Mouse (Mus musculus): ENCODE measurements around the gene Parp1. TPM values are rescaled to one million over a fixed set of nuclear protein-coding genes. Genes with fewer than 3 reads are reported as not detected.

Parp1 gene
- polyA plus RNA-seq, 1 experiment from 2014 or later, result 20.4 TPM

GRCm38 (mm10) chr1:180545918-180546545, 22.7 kb upstream of the Parp1 start:
- 48% methylated on average over 4 of the region's 4 CpGs for WGBS
- Histone ChIP-seq H3K36me3 (ENCODE audit: control insufficient read depth, insufficient read depth) (no peaks in the 10 kb centered on the region), H3K27ac (ENCODE audit: low read depth, low read length) (no peak overlapping the region)

DNA sequence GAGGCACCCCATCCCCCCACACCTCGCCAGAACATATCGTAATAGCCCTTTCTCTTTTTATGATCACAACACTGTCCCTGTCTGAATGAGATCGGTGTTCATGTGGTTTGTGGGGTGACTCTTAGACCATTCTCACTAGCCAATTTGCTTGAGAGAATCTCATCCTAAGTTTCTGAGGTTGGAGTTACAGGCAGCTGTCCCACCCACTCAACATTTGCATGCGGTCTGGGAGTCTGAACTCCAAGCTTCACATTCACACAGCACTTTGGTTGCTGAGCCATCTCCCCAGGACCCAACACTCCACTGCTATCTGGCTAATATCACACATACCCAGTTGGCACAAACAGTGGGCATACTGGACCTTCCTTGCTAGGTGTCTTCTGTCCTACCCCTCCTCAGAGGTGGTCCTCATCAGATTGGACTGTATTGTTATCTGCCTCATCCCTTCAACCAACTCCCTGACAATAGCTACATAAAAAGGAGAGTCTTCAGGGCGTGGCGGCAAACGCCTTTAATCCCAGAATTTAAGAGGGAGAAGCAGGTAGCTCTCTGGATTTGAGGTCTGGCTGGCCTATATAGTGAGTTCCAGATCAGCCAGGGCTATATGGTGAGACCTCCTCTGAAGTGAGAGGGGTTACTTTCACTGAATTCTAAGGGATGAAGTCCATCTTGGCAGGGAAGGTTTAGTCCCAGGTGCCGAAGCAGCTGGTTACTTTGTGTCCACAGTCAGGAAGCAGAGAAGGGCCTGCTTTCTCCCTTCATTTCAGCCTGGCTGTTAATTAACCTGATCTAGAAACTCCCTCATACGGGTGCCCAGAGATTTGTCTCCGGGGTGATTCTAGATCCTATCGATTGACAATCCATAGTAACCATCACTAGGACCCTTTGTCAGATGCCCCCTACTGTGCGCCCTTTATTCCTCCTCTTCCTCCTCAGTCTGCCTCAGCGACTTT, 21.6 kb upstream of the Parp1 start:
- Histone ChIP-seq H3K4me3 (ENCODE audit: low read depth, low read length) (no peak overlapping the region), H3K4me1 (replicated peaks; ENCODE audit: control insufficient read depth, insufficient read depth, low read length) (no peaks in the 10 kb centered on the region; the same call in 1 of the 2 replicates), H3K27ac (ENCODE audit: low read depth, low read length) (no peak overlapping the region), H3K4me2 (replicated peaks; ENCODE audit: low read depth) (peak overlapping the region; percentile 43), H3K9me3 (ENCODE audit: control insufficient read depth) (no peaks in the 10 kb centered on the region), H3K36me3 (ENCODE audit: control insufficient read depth, insufficient read depth) (no peaks in the 10 kb centered on the region), H3K27me3 (replicated peaks; ENCODE audit: control insufficient read depth, insufficient read depth, low read length) (peaks cover 12% of the 10 kb centered on the region; the same call in 1 of the 2 replicates), H3K9ac (ENCODE audit: low read depth, low read length) (no peak overlapping the region)
- TF ChIP-seq CTCF (IDR thresholded peaks at IDR 0.05; ENCODE audit: low read depth), result no peak
- 49% methylated on average over 13 of the region's 13 CpGs for WGBS
- ATAC-seq, result no peak

More at GRCm38 (mm10) chr1:180545918-180546545, 22.7 kb upstream of the Parp1 start:
- H3K4me2 ChIP-seq (replicated peaks; ENCODE audit: low read depth), result no peak overlapping the region
- H3K4me3 ChIP-seq (ENCODE audit: low read depth, low read length), result no peak overlapping the region
- no peak overlapping the region for H3K9ac ChIP-seq (ENCODE audit: low read depth, low read length)
- no peaks in the 10 kb centered on the region for H3K9me3 ChIP-seq (ENCODE audit: control insufficient read depth)
- H3K4me1 ChIP-seq (replicated peaks; ENCODE audit: control insufficient read depth, insufficient read depth, low read length), result no peaks in the 10 kb centered on the region; the same call in 1 of the 2 replicates
- TF ChIP-seq CTCF (IDR thresholded peaks at IDR 0.05; ENCODE audit: low read depth), result no peak
- H3K27me3 ChIP-seq (replicated peaks; ENCODE audit: control insufficient read depth, insufficient read depth, low read length), result peaks cover 12% of the 10 kb centered on the region; the same call in 1 of the 2 replicates
- ATAC-seq, result no peak

- peaks cover 12% of the 10 kb centered on the region; the same call in 1 of the 2 replicates for H3K27me3 ChIP-seq (replicated peaks; ENCODE audit: control insufficient read depth, insufficient read depth, low read length)
- no peaks in the 10 kb centered on the region; the same call in 1 of the 2 replicates for H3K4me1 ChIP-seq (replicated peaks; ENCODE audit: control insufficient read depth, insufficient read depth, low read length)
- WGBS, result 7% methylated on average over 16 of the region's 16 CpGs
- no peak overlapping the region for H3K9ac ChIP-seq (ENCODE audit: low read depth, low read length)
- H3K4me2 ChIP-seq (replicated peaks; ENCODE audit: low read depth), result peak overlapping the region; percentile 43
- peak; percentile 26; the same call in 1 of the 2 replicates for ATAC-seq
- TF ChIP-seq CTCF (IDR thresholded peaks at IDR 0.05; ENCODE audit: low read depth), result 0 out of 2 replicates have a peak, but pooled peaks have one; percentile 6
- H3K27ac ChIP-seq (ENCODE audit: low read depth, low read length), result no peak overlapping the region
- H3K9me3 ChIP-seq (ENCODE audit: control insufficient read depth), result no peaks in the 10 kb centered on the region
- H3K36me3 ChIP-seq (ENCODE audit: control insufficient read depth, insufficient read depth), result no peaks in the 10 kb centered on the region
- H3K4me3 ChIP-seq (ENCODE audit: low read depth, low read length), result no peak overlapping the region
These were observed 20.7 kb upstream of the Parp1 start for GRCm38 (mm10) chr1:180547751-180548669.

- 81% methylated on average over 7 of the region's 7 CpGs for WGBS
- no peak for TF ChIP-seq CTCF (IDR thresholded peaks at IDR 0.05; ENCODE audit: low read depth)
- H3K36me3 ChIP-seq (ENCODE audit: control insufficient read depth, insufficient read depth), result no peaks in the 10 kb centered on the region
- no peak overlapping the region for H3K4me3 ChIP-seq (ENCODE audit: low read depth, low read length)
- H3K4me2 ChIP-seq (replicated peaks; ENCODE audit: low read depth), result no peak overlapping the region
- H3K9ac ChIP-seq (ENCODE audit: low read depth, low read length), result no peak overlapping the region
- no peak overlapping the region for H3K27ac ChIP-seq (ENCODE audit: low read depth, low read length)
- no peaks in the 10 kb centered on the region for H3K9me3 ChIP-seq (ENCODE audit: control insufficient read depth)
- no peak for ATAC-seq
- no peaks in the 10 kb centered on the region; the same call in 1 of the 2 replicates for H3K4me1 ChIP-seq (replicated peaks; ENCODE audit: control insufficient read depth, insufficient read depth, low read length)
- peaks cover 12% of the 10 kb centered on the region; the same call in 1 of the 2 replicates for H3K27me3 ChIP-seq (replicated peaks; ENCODE audit: control insufficient read depth, insufficient read depth, low read length)
These were observed 19.0 kb upstream of the Parp1 start for GRCm38 (mm10) chr1:180549539-180550308.

DNA sequence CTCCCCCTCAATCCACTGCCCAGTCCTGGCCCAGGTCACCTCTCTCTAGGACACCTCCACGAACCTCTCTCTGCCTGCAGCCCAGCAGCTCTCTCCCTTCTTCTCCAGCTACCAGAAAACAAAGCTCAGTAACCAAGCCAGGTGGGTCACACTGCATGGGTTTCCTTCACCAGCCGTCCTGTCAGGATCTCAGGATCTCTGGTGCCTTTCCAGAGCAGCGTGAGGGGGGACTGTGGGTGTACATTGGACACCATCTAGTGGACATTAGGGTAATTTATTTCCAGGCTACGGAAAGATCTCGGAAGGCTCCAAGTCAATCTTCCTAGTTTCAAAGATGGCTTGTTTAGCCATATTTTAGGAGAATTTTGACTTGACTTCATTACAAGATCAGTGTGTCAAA, 18.0 kb upstream of the Parp1 start:
- peak; percentile 85 for TF ChIP-seq CTCF (IDR thresholded peaks at IDR 0.05; ENCODE audit: low read depth)
- Histone ChIP-seq H3K4me1 (replicated peaks; ENCODE audit: control insufficient read depth, insufficient read depth, low read length) (no peaks in the 10 kb centered on the region; the same call in 1 of the 2 replicates), H3K4me2 (replicated peaks; ENCODE audit: low read depth) (no peak overlapping the region), H3K4me3 (ENCODE audit: low read depth, low read length) (no peak overlapping the region), H3K27me3 (replicated peaks; ENCODE audit: control insufficient read depth, insufficient read depth, low read length) (peaks cover 12% of the 10 kb centered on the region; the same call in 1 of the 2 replicates), H3K27ac (ENCODE audit: low read depth, low read length) (no peak overlapping the region), H3K9me3 (ENCODE audit: control insufficient read depth) (no peaks in the 10 kb centered on the region), H3K36me3 (ENCODE audit: control insufficient read depth, insufficient read depth) (no peaks in the 10 kb centered on the region), H3K9ac (ENCODE audit: low read depth, low read length) (no peak overlapping the region)
- WGBS, result 24% methylated on average over 5 of the region's 5 CpGs
- 0 out of 2 replicates have a peak, but pooled peaks have one; percentile 31 for ATAC-seq

Data from intestine, postnatal 0 days (tissue).